Mouse (Mus musculus) kidney, postnatal 14 days (tissue): Measurements from ENCODE around the gene Gm266.
"Not testable (repeated sequence)": the region's sequence is repeated elsewhere in the genome, so short reads cannot be mapped to it uniquely, and the experiment has no call there.

Source experiments
- DNase-seq: peaks from one replicate; pipeline ENCODE4 v3.0.0; 2022; ENCODE audit warnings: mixed read lengths

Gm266 gene

GRCm38 (mm10) chr12:111485652-111486306, at the start of gene Gm266:
Gm266 (minus strand) TSS chr12:111485823.
- DNase-seq = peak; percentile 39

- DNase-seq = no peak
Measured at GRCm38 (mm10) chr12:111535281-111535680, 49.7 kb upstream of the Gm266 start.

GRCm38 (mm10) chr12:111533096-111533794, 47.6 kb upstream of the Gm266 start:
- no peak for DNase-seq

GRCm38 (mm10) chr12:111529192-111529591, 43.6 kb upstream of the Gm266 start:
- DNase-seq = no peak

GRCm38 (mm10) chr12:111527643-111528281, 42.1 kb upstream of the Gm266 start:
- DNase-seq = no peak

GRCm38 (mm10) chr12:111524883-111525282, 39.3 kb upstream of the Gm266 start:
- no peak for DNase-seq

GRCm38 (mm10) chr12:111524469-111524868, 38.8 kb upstream of the Gm266 start:
- no peak for DNase-seq

GRCm38 (mm10) chr12:111520994-111521393, 35.4 kb upstream of the Gm266 start:
- no peak for DNase-seq

GRCm38 (mm10) chr12:111519821-111520220, 34.2 kb upstream of the Gm266 start:
- DNase-seq = no peak

- DNase-seq = no peak
Measured at GRCm38 (mm10) chr12:111518391-111518790, 32.8 kb upstream of the Gm266 start.

GRCm38 (mm10) chr12:111517901-111518300, 32.3 kb upstream of the Gm266 start:
- DNase-seq = no peak

- no peak for DNase-seq
Measured at GRCm38 (mm10) chr12:111516826-111517225, 31.2 kb upstream of the Gm266 start.

GRCm38 (mm10) chr12:111515920-111516319, 30.3 kb upstream of the Gm266 start:
- no peak for DNase-seq

- no peak for DNase-seq
Measured at GRCm38 (mm10) chr12:111514874-111515649, 29.4 kb upstream of the Gm266 start.

- DNase-seq = peak; percentile 75
Measured at GRCm38 (mm10) chr12:111514231-111514792, 28.7 kb upstream of the Gm266 start.

- peak; percentile 65 for DNase-seq
Measured at GRCm38 (mm10) chr12:111513673-111514072, 28.1 kb upstream of the Gm266 start.

GRCm38 (mm10) chr12:111512572-111513063, 27.0 kb upstream of the Gm266 start:
- DNase-seq = no peak

- not testable (repeated sequence) for DNase-seq
Measured at GRCm38 (mm10) chr12:111508438-111508837, 22.8 kb upstream of the Gm266 start.

- no peak for DNase-seq
Measured at GRCm38 (mm10) chr12:111507962-111508361, 22.3 kb upstream of the Gm266 start.

- no peak for DNase-seq
Measured at GRCm38 (mm10) chr12:111507001-111507400, 21.4 kb upstream of the Gm266 start.

GRCm38 (mm10) chr12:111504904-111505303, 19.3 kb upstream of the Gm266 start:
- DNase-seq = peak; percentile 96

GRCm38 (mm10) chr12:111503571-111503970, 17.9 kb upstream of the Gm266 start:
- no peak for DNase-seq
